Comparison of ENCODE assay signal across 8 mouse cellular contexts in genomic region chr4:134497223-134497622, GRCm38 (mm10). TPM values are rescaled to one million over a fixed set of nuclear protein-coding genes. Genes with fewer than 3 reads are reported as not detected.
A peak's percentile ranks its signal among the peaks of the same experiment; 100 is the strongest.
DNase-seq lines count a peak whose midpoint lies in the region; ATAC-seq and TF ChIP-seq lines count a peak whose summit lies in the region.

No protein-coding gene starts in this region.

- H3K27ac ChIP-seq in heart, embryonic 15.5 days = peak overlapping the region; percentile 93
- H3K27ac ChIP-seq in bone marrow, adult 2 months (ENCODE audit: control insufficient read depth, insufficient read depth, low read depth, low read length, poor library complexity) = peak overlapping the region; percentile 85
- peak overlapping the region; percentile 40; the same call in 1 of the 2 replicates for H3K27ac ChIP-seq in hindbrain, embryonic 12.5 days
- H3K27ac ChIP-seq in midbrain, embryonic 13.5 days = 0 out of 2 replicates have a peak overlapping the region, but pooled peaks have one; percentile 7

- DNase-seq in heart, postnatal 4 days = no peak
- no peak for DNase-seq in layer of hippocampus, adult 9-10 months (ENCODE audit: low spot score)

- peak overlapping the region; percentile 68 for H3K9ac ChIP-seq in heart, embryonic 15.5 days
- peak overlapping the region; percentile 66 for H3K9ac ChIP-seq in hindbrain, embryonic 12.5 days
- H3K9ac ChIP-seq in midbrain, embryonic 13.5 days (replicated peaks) = peak overlapping the region; percentile 76

- no peak for TF ChIP-seq CTCF in bone marrow, adult 2 months (IDR thresholded peaks at IDR 0.05; ENCODE audit: control insufficient read depth, insufficient read depth, low read length)

- no peaks in the 10 kb centered on the region for H3K9me3 ChIP-seq in heart, embryonic 15.5 days (replicated peaks)
- H3K9me3 ChIP-seq in hindbrain, embryonic 12.5 days (replicated peaks) = no peaks in the 10 kb centered on the region
- no peaks in the 10 kb centered on the region for H3K9me3 ChIP-seq in midbrain, embryonic 13.5 days

- 4% methylated on average over 6 of the region's 6 CpGs for WGBS in heart, embryonic 15.5 days
- WGBS in bone marrow, adult 2 months = 3% methylated on average over 6 of the region's 6 CpGs
- WGBS in hindbrain, embryonic 12.5 days = 11% methylated on average over 6 of the region's 6 CpGs
- 13% methylated on average over 6 of the region's 6 CpGs for WGBS in midbrain, embryonic 13.5 days

- H3K27me3 ChIP-seq in heart, embryonic 15.5 days = no peaks in the 10 kb centered on the region
- H3K27me3 ChIP-seq in hindbrain, embryonic 12.5 days = no peaks in the 10 kb centered on the region
- 0 out of 2 replicates have a peak, but pooled peaks cover 7% of the 10 kb centered on the region for H3K27me3 ChIP-seq in midbrain, embryonic 13.5 days

- H3K4me3 ChIP-seq in heart, embryonic 15.5 days = peak overlapping the region; percentile 66
- peak overlapping the region; percentile 69 for H3K4me3 ChIP-seq in bone marrow, adult 2 months (replicated peaks; ENCODE audit: control insufficient read depth, low read depth, low read length)
- H3K4me3 ChIP-seq in hindbrain, embryonic 12.5 days = peak overlapping the region; percentile 56
- H3K4me3 ChIP-seq in midbrain, embryonic 13.5 days (replicated peaks) = peak overlapping the region; percentile 55

- peak overlapping the region; percentile 96 for H3K4me2 ChIP-seq in heart, embryonic 15.5 days
- H3K4me2 ChIP-seq in hindbrain, embryonic 12.5 days (replicated peaks) = peak overlapping the region; percentile 99
- peak overlapping the region; percentile 89 for H3K4me2 ChIP-seq in midbrain, embryonic 13.5 days (replicated peaks)

- H3K36me3 ChIP-seq in heart, embryonic 15.5 days = no peaks in the 10 kb centered on the region
- no peaks in the 10 kb centered on the region for H3K36me3 ChIP-seq in hindbrain, embryonic 12.5 days
- no peaks in the 10 kb centered on the region for H3K36me3 ChIP-seq in midbrain, embryonic 13.5 days

- peaks cover 46% of the 10 kb centered on the region for H3K4me1 ChIP-seq in heart, embryonic 15.5 days (replicated peaks)
- peaks cover 7% of the 10 kb centered on the region for H3K4me1 ChIP-seq in bone marrow, adult 2 months (ENCODE audit: control insufficient read depth, insufficient read depth, low read length)
- peaks cover 27% of the 10 kb centered on the region for H3K4me1 ChIP-seq in hindbrain, embryonic 12.5 days
- H3K4me1 ChIP-seq in midbrain, embryonic 13.5 days (replicated peaks) = peaks cover 36% of the 10 kb centered on the region

- no peak for TF ChIP-seq POLR2A in bone marrow, adult 2 months (IDR thresholded peaks at IDR 0.05; ENCODE audit: borderline replicate concordance, control insufficient read depth, low read depth, low read length)

- ATAC-seq in heart, embryonic 15.5 days (replicated peaks; ENCODE audit: insufficient number of reproducible peaks, insufficient read depth, low FRiP score, low read depth) = 0 out of 2 replicates have a peak, but pooled peaks have one; percentile 11
- peak; percentile 57; the same call in 1 of the 2 replicates for ATAC-seq in hindbrain, embryonic 12.5 days (ENCODE audit: low FRiP score)
- peak; percentile 65 for ATAC-seq in midbrain, embryonic 13.5 days
- ATAC-seq in megakaryocyte-erythroid progenitor cell, adult 5-6 weeks (replicated peaks; ENCODE audit: low FRiP score, low TSS enrichment, poor library complexity, severe bottlenecking) = no peak
- no peak for ATAC-seq in CD4-positive, CD25-positive, alpha-beta regulatory T cell, adult 4 months

RNA-seq across cellular contexts. Expression of gene Paqr7, which starts 0.7 kb away (rescaled TPM):
- polyA plus RNA-seq in heart, embryonic 15.5 days (2015; fragmentation: Nextera tagmentation; extraction: Ambion mirVana) = 11.7 and 11.9 TPM in 2 replicates
- 1 to 10 TPM; 8.2 to 9.0 TPM for total RNA-seq in heart, postnatal 4 days (2021)
- polyA plus RNA-seq in bone marrow, adult 2 months (2011; ENCODE audit: insufficient read depth, insufficient read length, low replicate concordance, missing spikeins) = 10.2 and 10.8 TPM in 2 replicates
- 9.7 and 9.8 TPM in 2 replicates for polyA plus RNA-seq in hindbrain, embryonic 12.5 days (2016; fragmentation: Nextera tagmentation; extraction: Ambion mirVana)
- polyA plus RNA-seq in midbrain, embryonic 13.5 days (2015; fragmentation: Nextera tagmentation; extraction: Ambion mirVana) = 10.8 and 12.8 TPM in 2 replicates
- 0.66 and 1.3 TPM in 2 replicates for total RNA-seq in megakaryocyte-erythroid progenitor cell, adult 5-6 weeks (2014; fragmentation: Nextera tagmentation)
- total RNA-seq in megakaryocyte-erythroid progenitor cell, adult 5-6 weeks (2017) = 0.47 and 0.80 TPM in 2 replicates
- polyA plus RNA-seq in CD4-positive, CD25-positive, alpha-beta regulatory T cell, adult 4 months (2017; shearing (Covaris generic)) = 10 to 100 TPM; 21.3 to 56.0 TPM

RNA-seq across cellular contexts. Expression of gene Aunip, which starts 13.6 kb away (rescaled TPM):
- polyA plus RNA-seq in heart, embryonic 15.5 days (2015; fragmentation: Nextera tagmentation; extraction: Ambion mirVana) = 7.3 and 7.9 TPM in 2 replicates
- 1 to 10 TPM; 2.9 to 3.6 TPM for total RNA-seq in heart, postnatal 4 days (2021)
- 9.5 and 13.9 TPM in 2 replicates for polyA plus RNA-seq in bone marrow, adult 2 months (2011; ENCODE audit: insufficient read depth, insufficient read length, low replicate concordance, missing spikeins)
- polyA plus RNA-seq in hindbrain, embryonic 12.5 days (2016; fragmentation: Nextera tagmentation; extraction: Ambion mirVana) = 6.3 and 7.6 TPM in 2 replicates
- 3.9 and 4.4 TPM in 2 replicates for polyA plus RNA-seq in midbrain, embryonic 13.5 days (2015; fragmentation: Nextera tagmentation; extraction: Ambion mirVana)
- total RNA-seq in megakaryocyte-erythroid progenitor cell, adult 5-6 weeks (2014; fragmentation: Nextera tagmentation) = 18.4 and 23.7 TPM in 2 replicates
- 34.6 and 45.8 TPM in 2 replicates for total RNA-seq in megakaryocyte-erythroid progenitor cell, adult 5-6 weeks (2017)
- 1 to 10 TPM in 1 of 2 experiments, under 1 TPM in 1; 0.26 to 1.2 TPM for polyA plus RNA-seq in CD4-positive, CD25-positive, alpha-beta regulatory T cell, adult 4 months (2017; shearing (Covaris generic))

RNA-seq across cellular contexts. Expression of gene Stmn1, which starts 29.1 kb away (rescaled TPM):
- polyA plus RNA-seq in heart, embryonic 15.5 days (2015; fragmentation: Nextera tagmentation; extraction: Ambion mirVana) = 947 and 956 TPM in 2 replicates
- 100 to 1,000 TPM; 312 to 327 TPM for total RNA-seq in heart, postnatal 4 days (2021)
- polyA plus RNA-seq in bone marrow, adult 2 months (2011; ENCODE audit: insufficient read depth, insufficient read length, low replicate concordance, missing spikeins) = 297 and 423 TPM in 2 replicates
- 4,582 and 4,772 TPM in 2 replicates for polyA plus RNA-seq in hindbrain, embryonic 12.5 days (2016; fragmentation: Nextera tagmentation; extraction: Ambion mirVana)
- 7,568 and 8,132 TPM in 2 replicates for polyA plus RNA-seq in midbrain, embryonic 13.5 days (2015; fragmentation: Nextera tagmentation; extraction: Ambion mirVana)
- 600 and 836 TPM in 2 replicates for total RNA-seq in megakaryocyte-erythroid progenitor cell, adult 5-6 weeks (2014; fragmentation: Nextera tagmentation)
- 1,250 and 1,264 TPM in 2 replicates for total RNA-seq in megakaryocyte-erythroid progenitor cell, adult 5-6 weeks (2017)
- polyA plus RNA-seq in CD4-positive, CD25-positive, alpha-beta regulatory T cell, adult 4 months (2017; shearing (Covaris generic)) = 100 to 1,000 TPM in 1 of 2 experiments, 10 to 100 TPM in 1; 80.7 to 125 TPM

RNA-seq across cellular contexts. Expression of gene Mtfr1l, which starts 38.0 kb away (rescaled TPM):
- 147 and 152 TPM in 2 replicates for polyA plus RNA-seq in heart, embryonic 15.5 days (2015; fragmentation: Nextera tagmentation; extraction: Ambion mirVana)
- total RNA-seq in heart, postnatal 4 days (2021) = 100 to 1,000 TPM; 145 to 150 TPM
- 35.3 and 57.2 TPM in 2 replicates for polyA plus RNA-seq in bone marrow, adult 2 months (2011; ENCODE audit: insufficient read depth, insufficient read length, low replicate concordance, missing spikeins)
- 137 and 140 TPM in 2 replicates for polyA plus RNA-seq in hindbrain, embryonic 12.5 days (2016; fragmentation: Nextera tagmentation; extraction: Ambion mirVana)
- polyA plus RNA-seq in midbrain, embryonic 13.5 days (2015; fragmentation: Nextera tagmentation; extraction: Ambion mirVana) = 149 and 155 TPM in 2 replicates
- total RNA-seq in megakaryocyte-erythroid progenitor cell, adult 5-6 weeks (2014; fragmentation: Nextera tagmentation) = 76.1 and 80.1 TPM in 2 replicates
- total RNA-seq in megakaryocyte-erythroid progenitor cell, adult 5-6 weeks (2017) = 41.5 and 67.4 TPM in 2 replicates
- polyA plus RNA-seq in CD4-positive, CD25-positive, alpha-beta regulatory T cell, adult 4 months (2017; shearing (Covaris generic)) = 100 to 1,000 TPM in 1 of 2 experiments, 10 to 100 TPM in 1; 83.6 to 119 TPM

RNA-seq across cellular contexts. Expression of gene Selenon, which starts 54.7 kb away (rescaled TPM):
- polyA plus RNA-seq in heart, embryonic 15.5 days (2015; fragmentation: Nextera tagmentation; extraction: Ambion mirVana) = 30.8 and 42.0 TPM in 2 replicates
- 10 to 100 TPM; 46.4 to 49.9 TPM for total RNA-seq in heart, postnatal 4 days (2021)
- polyA plus RNA-seq in bone marrow, adult 2 months (2011; ENCODE audit: insufficient read depth, insufficient read length, low replicate concordance, missing spikeins) = 7.1 and 8.4 TPM in 2 replicates
- 36.7 and 42.8 TPM in 2 replicates for polyA plus RNA-seq in hindbrain, embryonic 12.5 days (2016; fragmentation: Nextera tagmentation; extraction: Ambion mirVana)
- polyA plus RNA-seq in midbrain, embryonic 13.5 days (2015; fragmentation: Nextera tagmentation; extraction: Ambion mirVana) = 11.1 and 11.5 TPM in 2 replicates
- total RNA-seq in megakaryocyte-erythroid progenitor cell, adult 5-6 weeks (2014; fragmentation: Nextera tagmentation) = 17.7 and 18.4 TPM in 2 replicates
- 1.6 and 3.6 TPM in 2 replicates for total RNA-seq in megakaryocyte-erythroid progenitor cell, adult 5-6 weeks (2017)
- 1 to 10 TPM in 1 of 2 experiments, under 1 TPM in 1; 0.19 to 1.9 TPM for polyA plus RNA-seq in CD4-positive, CD25-positive, alpha-beta regulatory T cell, adult 4 months (2017; shearing (Covaris generic))

Comparison
In these comparisons a context has a peak if more than half of its experiments do, and no peak if none do; other contexts are left out.
1. ATAC-seq: peak in heart, embryonic 15.5 days (single experiment), hindbrain, embryonic 12.5 days (single experiment) and midbrain, embryonic 13.5 days (single experiment); none in megakaryocyte-erythroid progenitor cell, adult 5-6 weeks (single experiment) and CD4-positive, CD25-positive, alpha-beta regulatory T cell, adult 4 months (single experiment).
2. H3K27ac ChIP-seq: peak in every context shown above with its lines; median percentile 93 in heart, embryonic 15.5 days; 85 in bone marrow, adult 2 months; 40 in hindbrain, embryonic 12.5 days; 7 in midbrain, embryonic 13.5 days.
3. Peak in every context shown above with its lines, with median percentiles within 50 percentile points of each other: H3K4me2 ChIP-seq, H3K4me3 ChIP-seq and H3K9ac ChIP-seq.